Mouse (Mus musculus) heart, adult 9 months (tissue): ENCODE data around the gene Dapl1.

ENCODE experiments used
- DNase-seq, 2 experiments: peaks; one replicate each; pipeline ENCODE4 v3.0.0; 2022; ENCODE audit warnings: low spot score in 2 of 2

The Dapl1 gene

GRCm38 (mm10) chr2:59484438-59484837 is at the start of gene Dapl1:
Gene Dapl1 (plus strand): TSS chr2:59484653.
- DNase-seq: no peak

GRCm38 (mm10) chr2:59434820-59435219 is 49.6 kb upstream of the Dapl1 start:
- DNase-seq: no peak

DNA sequence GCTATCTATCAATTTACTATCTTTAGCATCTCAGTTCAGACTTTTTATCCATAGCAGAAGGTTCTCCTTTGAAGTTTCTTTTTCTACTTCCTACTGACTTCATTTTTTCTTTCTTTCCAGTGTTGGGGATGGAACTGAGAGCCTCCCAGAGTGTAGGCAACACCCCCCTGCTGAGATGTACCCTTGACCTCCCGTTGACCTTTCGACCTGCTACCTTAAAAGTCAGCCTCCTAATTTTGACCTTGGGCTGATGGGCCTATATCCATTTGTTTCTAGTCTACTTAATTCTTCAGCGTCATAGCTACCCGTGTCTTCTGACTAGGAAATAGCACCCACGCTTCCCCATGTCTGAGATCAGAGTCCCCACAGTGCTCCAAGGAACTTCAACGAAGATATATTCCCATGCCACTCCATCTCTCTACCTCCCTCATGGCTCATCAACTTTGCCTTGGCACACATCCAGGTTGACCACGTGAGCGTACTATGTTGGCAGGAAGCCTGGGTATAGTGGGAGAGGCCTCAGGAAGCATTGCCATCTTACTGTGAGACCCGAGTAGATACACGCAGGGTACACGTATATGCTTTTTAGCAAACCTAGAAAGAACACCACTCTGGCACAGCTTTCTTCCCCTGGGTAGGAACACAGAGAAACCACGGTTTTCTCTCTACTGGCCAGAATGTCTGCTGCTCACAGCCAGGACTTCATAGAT is 46.6 kb upstream of the Dapl1 start:
- DNase-seq: peak; percentile 65 to 77

GRCm38 (mm10) chr2:59438479-59438935 is 45.9 kb upstream of the Dapl1 start:
- DNase-seq: peak; percentile 76 to 86

- no peak for DNase-seq
Measured at GRCm38 (mm10) chr2:59439824-59440223, 44.6 kb upstream of the Dapl1 start.

- peak in 1 of 2 experiments; percentile 29 for DNase-seq
Measured at GRCm38 (mm10) chr2:59440481-59440880, 44.0 kb upstream of the Dapl1 start.

- no peak for DNase-seq
Measured at GRCm38 (mm10) chr2:59441681-59442080, 42.8 kb upstream of the Dapl1 start.

DNA sequence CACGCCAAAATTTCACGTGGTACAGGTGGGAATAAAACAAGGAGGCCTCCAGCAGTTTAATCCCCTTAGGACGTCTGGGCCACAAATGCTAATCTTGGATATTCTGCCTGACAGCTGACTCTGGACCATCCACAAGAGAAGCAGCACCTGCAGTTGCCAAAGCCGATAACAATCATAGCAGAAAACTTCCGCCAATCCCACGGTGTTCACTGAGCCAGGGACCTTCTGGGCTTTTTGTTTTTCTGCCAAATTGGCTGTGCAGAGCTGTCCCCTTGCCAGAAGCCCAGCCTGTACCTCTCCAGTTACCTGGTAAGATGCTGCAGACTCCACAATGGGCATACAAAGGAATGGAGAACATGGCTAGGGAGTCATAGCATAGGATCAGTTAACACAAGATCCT is 37.8 kb upstream of the Dapl1 start:
- no peak for DNase-seq

GRCm38 (mm10) chr2:59447712-59448111 is 36.7 kb upstream of the Dapl1 start:
- no peak for DNase-seq

- DNase-seq: no peak
Measured at GRCm38 (mm10) chr2:59448516-59448915, 35.9 kb upstream of the Dapl1 start.

- no peak for DNase-seq
Measured at GRCm38 (mm10) chr2:59448921-59449320, 35.5 kb upstream of the Dapl1 start.

GRCm38 (mm10) chr2:59451675-59452074 is 32.8 kb upstream of the Dapl1 start:
- DNase-seq: no peak

GRCm38 (mm10) chr2:59452102-59452501 is 32.4 kb upstream of the Dapl1 start:
- DNase-seq: no peak

DNA sequence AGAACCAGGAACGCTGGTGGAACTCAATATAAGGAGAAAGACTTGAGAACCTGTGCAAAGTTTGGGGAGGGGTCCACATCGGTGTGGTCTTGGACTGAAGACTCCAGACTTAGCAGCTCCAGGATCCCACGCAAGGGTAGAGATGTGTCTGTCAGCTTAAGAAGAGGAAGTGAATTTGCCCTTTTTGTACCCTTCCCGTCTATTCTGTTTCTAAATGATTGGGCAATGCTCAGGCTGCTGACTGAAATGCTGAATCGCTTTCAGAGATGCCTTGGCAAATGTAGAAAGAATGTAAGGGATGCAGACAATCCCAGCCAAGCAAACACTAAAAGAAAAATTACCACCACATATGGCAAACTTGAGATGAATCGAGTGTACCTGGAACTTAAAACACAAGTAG is 22.4 kb upstream of the Dapl1 start:
- DNase-seq: no peak

DNA sequence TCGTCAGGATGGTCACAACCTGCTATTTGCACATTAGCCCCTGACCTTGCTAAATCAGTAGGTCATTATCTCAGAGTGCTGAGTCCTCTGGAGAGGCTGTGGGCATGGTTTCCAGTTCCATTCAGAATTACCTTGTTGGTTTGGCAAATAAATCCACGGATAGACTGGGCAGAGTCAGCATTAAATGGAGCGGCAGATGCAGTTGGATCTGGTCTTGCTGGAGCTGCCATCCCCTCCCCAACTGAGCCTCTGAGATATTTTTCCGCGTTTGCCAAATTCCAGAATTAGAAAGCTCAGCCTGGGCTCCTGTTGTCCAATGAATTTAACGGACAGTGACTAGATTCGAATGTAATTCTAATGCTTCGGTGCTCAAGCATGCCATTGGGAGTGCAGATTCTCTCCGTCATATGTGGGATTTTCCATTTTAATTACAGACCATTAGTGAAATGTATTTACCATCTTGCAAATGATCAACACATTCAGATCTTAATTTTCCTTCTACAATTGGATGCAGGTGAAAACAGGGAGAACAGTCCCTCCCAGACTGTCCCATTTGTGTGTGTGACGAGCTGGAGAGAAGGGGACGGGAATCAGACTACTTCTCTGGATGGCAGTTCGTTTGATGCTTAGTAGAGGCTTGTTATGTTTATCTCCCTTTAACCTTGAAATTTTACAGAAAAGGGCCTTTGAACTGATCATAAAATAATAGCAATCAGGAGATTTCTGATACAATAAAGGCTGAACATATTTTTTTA is 20.8 kb upstream of the Dapl1 start:
- no peak for DNase-seq

GRCm38 (mm10) chr2:59465671-59466070 is 18.8 kb upstream of the Dapl1 start:
- DNase-seq: no peak

DNA sequence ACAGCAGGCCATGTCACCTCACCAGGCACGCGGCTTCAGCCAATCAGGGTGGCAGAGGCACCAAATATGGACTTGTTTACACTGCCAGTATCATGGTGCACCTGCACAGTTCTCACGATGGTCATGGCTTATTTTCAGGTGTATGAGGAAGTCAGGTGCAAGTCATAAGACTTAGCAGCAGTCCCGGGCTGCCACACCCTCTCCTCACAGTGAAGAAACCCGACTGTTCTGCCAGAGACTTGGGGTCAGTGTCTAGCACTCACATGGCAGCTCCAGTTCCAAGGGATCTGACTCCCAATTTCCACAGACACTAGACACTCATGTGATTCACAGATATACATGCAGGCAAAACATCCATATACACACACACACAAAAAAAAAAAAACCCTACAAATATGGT is 18.1 kb upstream of the Dapl1 start:
- no peak for DNase-seq

DNA sequence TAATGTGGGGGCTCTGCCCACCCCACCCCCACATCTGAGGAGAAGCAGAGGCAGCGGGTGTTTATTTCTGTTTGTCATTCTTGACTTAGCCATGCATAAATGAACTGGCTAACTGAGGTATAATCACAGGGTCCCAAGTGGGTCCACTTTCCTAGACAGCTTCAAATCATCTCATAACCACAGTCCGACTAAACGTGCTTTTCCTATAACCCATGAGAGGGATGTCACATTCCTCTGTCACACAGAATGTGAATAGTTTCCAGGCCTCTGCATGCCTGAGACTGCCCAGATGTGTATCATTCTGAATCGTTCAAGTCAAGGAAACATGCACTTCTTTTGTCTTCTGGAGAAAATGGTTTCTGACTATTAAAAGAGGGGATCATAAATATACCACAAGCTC is 17.4 kb upstream of the Dapl1 start:
- DNase-seq: no peak

GRCm38 (mm10) chr2:59467976-59468375 is 16.5 kb upstream of the Dapl1 start:
- DNase-seq: no peak

DNA sequence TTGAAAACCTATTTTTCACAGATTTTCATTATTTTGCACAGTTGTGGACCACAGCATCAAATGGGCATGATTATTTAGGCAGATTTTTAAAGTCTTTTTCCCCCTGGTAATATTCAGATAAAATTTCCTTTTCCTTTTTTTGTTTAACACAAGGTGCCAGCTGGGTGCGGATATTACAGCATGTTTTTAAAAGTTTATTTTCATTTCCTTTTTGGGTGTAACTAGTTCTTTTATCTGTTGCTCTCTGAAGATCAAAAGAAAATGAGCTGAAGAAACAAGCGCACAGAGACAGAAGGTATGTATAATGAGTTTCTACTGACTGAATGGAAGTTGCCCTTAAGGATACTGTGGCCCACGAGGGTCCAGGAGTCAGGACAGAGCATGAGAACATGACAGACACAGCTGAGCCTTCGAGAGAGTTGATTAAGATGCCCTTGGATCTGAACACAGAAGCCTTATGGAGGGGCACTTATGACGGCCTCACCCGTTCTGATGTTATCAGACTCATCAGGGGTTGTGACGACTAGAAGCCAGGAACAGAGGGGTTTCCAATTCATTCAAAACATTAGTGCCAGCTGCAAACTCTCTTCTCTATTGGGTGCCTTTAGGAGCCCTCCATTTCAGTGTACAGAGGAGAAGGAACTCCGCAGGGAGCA is 14.7 kb upstream of the Dapl1 start:
- DNase-seq: no peak

DNA sequence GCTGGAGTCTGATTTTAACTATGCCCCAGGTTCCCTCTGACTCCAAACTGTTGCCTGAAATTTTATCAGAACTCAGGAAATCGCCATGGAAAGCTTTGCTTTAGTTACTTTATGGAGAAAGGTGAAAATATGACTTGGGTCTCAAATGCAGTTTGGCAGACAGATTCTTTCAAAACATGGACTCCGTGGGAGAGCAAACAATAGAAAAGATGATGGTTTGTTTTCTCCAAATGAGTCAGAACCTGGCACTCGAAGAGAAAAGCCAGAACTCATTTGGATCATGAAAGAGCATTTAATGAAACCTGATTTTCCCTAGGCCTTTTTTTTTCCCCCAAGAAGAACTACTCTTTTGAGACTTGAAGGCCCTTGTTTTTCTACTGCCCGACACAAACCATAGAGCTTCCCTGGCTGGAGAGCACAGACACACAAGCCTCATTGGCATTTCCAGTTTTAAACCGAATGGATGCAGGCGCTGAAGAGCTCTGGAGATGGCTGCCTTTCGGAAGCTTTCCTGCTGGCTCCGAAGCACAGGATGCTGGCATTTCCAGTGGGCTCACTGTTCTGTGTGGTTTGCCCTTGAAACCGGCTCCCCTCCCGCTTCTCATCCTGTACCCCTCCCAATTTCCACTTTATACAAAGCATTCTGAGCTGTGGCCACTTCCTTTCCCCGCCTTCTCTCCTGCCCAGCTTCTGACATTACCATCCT is 14.0 kb upstream of the Dapl1 start:
- DNase-seq: no peak
